Mouse (Mus musculus) adrenal gland (tissue): Measurements from ENCODE around the gene Bmf.

Experiments
- intact Hi-C: fragments of 180-260 bp; cut with DNase I; formaldehyde crosslinking; loops from one replicate; pipeline ENCODE4 v1.15.1; 2025

The Bmf gene

DNA sequence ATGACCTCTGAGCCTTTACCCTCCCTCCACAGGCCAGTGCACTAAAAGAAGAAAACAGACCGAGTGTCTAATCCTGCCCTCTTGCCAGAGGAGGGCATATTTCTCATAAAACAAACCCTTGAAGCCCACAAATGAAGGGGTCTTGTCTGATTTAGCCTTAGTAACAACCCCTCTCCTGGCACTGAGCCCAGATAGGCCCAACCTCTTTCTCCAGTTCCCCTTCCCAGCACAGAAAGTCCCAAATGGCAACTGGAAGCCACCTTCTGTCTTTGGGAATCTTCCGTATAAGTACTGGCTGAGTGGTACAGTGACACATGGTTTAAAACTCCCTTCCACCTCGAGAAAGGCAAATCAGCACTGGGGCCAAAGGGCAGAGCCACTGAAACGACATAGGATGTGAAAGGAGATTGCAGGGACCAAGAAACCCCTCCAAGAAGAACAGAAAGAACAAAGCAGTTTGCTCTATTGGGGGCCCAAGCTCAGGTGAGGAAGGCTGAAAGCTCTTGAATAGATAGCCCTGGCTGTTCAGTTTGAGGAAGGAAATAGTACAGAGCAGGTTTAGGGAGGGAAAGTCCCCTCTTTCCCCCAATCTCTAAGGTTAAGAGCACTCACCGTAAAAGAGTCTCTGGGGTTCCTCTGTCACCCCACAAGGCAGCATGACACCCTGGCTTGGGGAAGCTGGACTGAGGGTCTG is 3.2 kb downstream of the Bmf start:
- intact Hi-C loops, result no loop called here

DNA sequence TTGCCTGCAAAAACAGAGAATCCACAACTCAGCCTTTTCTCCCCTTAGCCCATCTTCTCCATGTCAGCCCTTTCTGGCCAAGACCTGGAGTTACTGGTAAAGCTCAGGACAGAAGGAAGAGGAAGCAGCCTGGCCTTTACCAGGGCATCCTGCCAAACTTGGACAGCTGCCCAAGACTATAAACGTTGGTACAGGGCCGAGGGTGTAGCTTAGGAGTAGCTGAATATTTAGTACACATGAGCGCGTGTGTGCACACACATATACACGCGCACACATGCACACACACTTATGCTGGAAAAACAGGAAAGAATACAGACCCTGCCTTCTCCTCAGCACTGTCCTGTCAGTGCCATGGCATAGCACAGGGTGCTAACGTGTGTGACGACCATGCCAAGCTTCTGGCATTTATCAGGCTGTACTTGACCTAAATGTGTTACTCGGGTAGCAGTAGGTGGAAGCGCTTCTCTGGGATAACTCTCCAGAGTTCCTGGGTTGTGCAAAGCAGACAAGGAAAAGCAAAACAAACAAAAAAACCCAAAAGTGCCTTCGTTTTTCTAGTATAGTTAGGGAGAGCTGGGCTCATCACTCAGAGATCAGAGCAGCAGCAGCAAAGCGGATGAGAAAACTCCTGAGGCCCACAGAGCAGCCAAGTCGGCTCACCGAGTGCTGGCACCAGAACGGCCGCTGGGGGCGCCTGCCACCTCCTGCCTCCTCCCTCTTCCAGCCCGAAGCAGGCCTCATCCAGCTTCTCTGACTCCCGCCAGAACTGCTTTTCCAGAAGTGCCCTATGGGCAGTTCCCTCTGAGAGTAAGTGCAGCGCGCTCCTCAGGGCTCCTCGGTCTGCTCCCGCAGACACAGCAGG is 4.0 kb downstream of the Bmf start:
- intact Hi-C loops, result no loop called here

DNA sequence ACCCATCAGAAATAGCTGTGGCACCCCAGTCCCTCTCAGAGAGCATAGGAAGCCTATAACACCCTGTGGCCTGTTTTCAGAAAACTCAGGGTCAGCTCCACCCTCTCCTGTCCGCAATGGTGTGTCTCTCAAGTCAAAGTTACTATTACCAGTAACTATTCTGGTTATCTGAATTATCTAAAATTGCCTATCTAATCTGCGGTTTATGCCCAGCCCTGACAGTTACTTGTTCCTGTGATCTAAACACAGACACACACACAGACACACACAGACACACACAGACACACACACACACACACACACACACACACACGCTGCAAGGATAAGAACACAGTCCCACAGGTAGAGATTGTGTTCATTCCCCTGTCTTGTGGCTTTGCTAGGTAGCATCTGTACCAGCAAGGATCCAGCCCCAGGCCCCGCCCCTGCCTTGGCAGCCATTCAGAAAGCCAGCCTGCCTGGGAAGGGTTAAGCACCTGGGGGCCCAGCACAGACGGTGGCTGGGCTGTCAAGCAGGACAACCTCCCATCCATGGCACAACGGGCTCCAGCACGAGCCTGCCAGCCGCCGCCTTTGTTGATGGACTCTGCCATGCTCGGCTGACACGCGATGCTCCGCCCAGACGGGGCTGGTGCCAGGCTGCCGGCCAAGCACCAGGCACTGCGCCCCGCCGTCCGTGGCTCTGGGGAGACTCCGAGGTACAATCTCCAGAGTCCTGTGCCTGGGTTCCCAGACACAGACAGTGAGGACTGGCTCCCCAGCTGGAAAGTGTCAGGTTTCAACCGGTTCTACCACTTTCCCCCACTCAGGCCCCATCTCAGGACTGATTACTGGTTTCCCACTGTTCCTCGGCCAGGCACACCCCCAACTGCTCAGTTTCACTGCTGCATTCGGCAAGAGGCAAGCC is 5.3 kb downstream of the Bmf start:
- intact Hi-C loops, result loop anchor here (5.0 kb wide), 1 partner anchor 37 kb away; no protein-coding TSS in a partner anchor

DNA sequence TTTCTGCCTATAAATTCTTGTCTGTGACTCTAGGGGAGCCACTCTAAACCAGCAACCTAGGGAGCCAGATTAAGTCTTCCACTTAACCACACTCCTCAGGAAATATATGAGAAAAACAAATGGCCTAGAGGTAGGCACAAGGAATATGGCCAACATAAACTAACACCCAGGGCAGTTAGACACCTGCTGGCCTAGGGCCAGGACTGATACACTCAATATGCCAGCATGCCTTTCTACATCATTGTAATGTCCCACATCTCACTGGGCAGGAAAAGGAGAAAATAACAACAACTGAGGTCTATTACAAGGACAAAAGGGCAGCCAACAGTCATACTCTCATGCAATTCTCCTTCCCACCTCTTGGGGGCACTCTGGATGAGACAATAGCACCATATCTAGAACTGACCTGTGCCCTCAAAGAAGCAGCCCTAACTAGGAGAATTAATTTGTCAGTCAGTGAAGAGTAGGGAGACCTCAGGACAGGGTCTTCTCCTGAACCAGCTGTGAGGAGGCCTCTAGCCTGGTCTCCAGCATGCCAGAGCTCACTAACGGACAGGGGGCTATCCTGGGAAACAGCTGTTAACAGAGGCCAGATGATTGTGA is 6.4 kb downstream of the Bmf start:
- intact Hi-C loops, result loop anchor here (5.0 kb wide), 1 partner anchor 36 kb away; no protein-coding TSS in a partner anchor

DNA sequence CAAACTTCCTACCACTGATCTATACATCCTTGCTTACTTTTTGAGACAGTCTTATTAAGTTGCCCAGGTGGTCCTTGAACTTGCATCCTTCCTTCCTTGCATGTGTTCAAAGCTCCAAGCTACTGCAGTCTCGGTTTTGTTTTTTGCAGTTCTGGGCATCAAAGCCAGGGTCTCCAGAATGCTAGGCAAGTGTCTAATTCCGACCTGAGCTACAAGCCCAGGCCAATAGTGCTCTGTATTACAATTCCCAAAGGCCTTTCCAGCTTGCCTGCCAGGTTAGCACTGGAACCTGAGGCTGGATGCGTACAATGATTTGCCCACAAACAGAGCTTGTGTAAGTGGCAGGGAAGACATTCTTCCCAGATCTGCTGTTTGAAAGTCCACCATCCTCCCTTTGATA is 7.8 kb downstream of the Bmf start:
- intact Hi-C loops, result loop anchor here (5.0 kb wide), 1 partner anchor 34 kb away; no protein-coding TSS in a partner anchor

DNA sequence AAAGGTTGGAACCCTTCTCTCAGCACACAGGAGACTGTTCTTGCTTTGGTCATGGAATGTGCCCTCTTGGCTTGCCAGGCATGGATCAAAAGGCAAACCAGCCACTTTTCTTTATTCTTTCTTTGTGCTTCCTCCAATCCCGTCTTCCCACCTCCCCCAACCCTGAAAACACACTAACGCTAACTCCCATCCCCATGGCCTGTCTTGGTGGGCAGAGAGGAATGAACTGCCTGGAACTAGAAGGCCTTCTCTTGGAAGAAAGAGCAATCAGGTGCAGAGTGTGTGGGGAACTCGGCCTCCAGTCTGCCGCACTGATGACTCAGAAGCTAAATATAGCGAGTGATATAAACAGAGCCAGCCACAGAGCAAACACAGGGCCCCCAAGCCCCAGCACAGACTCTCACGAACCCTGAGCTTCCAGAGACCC is 8.8 kb downstream of the Bmf start:
- intact Hi-C loops, result loop anchor here (5.0 kb wide), 1 partner anchor 33 kb away; no protein-coding TSS in a partner anchor

DNA sequence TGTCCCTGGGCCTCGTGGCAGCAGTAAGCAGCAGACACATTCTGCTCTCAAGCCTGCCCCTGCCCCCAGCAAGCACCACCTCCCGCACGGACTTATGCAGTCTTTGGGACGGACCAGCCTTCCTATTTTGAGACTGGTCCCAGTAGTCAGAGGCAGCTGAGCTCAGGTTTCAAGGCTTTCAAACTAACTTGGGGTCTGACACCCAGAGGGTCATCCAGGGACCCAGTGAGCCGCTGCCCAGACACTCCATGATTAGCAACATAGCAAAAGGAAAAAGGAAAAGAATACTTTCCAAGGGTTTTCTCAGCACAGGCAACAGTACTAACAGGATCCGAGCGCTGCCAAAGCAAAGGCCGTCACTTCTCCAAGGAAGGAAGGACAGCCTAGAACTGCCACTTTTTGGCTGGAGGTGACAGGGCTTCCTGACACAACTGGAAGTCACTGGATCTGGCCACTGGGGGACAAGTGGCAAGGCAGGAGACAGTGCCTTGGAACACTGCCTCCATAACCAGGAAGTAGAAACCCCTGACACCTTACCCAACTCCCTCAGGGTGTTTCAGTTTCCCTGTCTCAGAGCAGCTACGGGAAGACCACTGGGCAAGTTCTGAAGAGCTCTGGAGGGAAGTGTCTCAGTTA is 9.5 kb downstream of the Bmf start:
- intact Hi-C loops, result loop anchor here (5.0 kb wide), 1 partner anchor 33 kb away; no protein-coding TSS in a partner anchor

DNA sequence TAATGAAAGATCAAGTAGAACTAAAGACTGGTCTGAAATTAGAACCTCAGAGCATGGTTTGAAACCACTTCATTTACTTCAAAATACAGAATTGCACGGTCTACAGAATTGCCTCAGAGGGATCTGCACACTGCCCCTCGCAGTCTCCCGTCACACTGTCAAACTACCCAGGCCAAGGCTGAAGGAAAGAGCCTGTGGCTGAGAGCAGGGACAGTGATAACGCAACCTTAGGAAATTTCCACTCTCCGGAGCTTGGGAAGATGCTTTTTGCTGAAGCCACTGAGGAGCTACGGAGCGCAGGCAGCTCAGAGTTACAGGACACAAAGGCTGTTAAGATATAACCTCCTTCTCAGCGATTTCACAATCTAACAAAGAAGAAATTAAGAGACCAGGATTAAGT is 10.4 kb downstream of the Bmf start:
- intact Hi-C loops, result no loop called here

DNA sequence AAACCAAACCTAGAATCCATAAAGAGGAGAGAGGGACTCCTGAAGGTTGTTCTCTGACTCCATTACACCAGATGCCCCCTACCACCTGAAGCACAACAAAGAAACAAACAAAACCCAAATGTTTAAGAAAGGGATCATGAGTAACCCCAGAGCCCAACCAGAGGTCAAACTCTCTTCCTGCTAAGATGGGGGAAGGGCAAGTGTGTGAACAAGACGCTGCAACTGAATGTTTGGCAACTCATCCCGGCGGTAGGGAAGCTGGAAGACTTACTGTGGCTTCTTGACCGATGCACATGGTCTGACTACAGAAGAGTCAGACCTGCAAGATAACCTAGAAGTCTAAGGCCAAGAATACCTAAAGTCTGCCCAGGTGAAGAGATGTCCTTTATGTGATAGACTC is 12.3 kb downstream of the Bmf start:
- intact Hi-C loops, result no loop called here

DNA sequence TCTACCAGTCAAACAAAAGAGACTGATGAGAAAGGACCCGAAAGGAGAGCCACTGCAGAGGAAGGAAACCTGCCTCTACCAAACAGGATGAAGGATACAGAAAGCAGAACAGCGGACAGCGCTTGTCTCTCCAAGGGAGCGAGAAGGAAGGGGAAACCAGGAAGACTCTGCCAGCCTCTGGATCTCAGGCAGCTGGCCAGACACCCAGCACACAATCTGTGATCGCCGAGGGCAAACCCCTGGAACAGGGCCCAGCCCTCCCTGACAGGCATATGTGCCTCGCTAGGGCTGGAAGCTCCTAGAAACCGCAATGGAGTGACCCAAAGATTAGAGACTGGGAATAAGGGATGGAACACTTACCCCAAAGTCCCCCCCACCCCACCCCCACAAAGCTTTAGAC is 12.9 kb downstream of the Bmf start:
- intact Hi-C loops, result no loop called here

DNA sequence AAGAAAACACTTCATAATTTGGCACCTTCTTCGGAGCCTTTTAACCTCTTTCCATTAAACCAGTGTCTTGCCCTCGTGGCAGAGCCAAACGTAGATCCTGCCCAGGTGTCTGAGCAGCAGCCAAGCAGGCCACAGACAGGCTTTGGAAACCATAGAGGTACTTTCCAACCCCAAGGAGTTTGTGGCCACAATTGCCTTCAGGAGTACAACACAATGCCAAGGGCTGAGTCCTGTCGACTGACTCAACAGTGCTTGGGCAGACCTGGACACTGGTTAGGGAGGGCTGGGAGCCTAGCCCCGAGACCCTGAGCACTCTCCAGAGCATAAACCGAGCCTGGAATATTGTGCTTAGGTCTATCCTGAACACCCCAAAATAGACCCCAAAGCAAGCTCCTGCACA is 13.4 kb downstream of the Bmf start:
- intact Hi-C loops, result no loop called here

DNA sequence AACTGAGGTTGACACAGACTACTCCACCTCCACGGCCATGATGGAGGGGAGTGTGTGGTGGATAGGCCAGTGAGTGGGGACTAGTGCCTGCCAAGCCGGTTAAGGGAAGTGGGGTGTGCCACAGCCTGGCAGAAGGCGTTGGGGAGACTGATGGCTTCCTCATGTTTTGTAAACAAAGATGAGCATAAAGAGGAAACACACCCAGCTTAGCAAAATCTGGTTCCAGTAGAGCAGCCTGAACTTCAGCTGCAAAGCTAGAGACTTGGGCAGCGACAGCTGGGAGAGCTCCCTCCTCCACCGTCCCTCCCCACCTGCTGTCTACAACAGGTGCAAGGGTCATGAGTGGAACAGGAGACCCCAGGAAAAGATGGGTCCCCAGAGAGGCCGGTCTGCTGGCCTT is 15.5 kb downstream of the Bmf start:
- intact Hi-C loops, result no loop called here

DNA sequence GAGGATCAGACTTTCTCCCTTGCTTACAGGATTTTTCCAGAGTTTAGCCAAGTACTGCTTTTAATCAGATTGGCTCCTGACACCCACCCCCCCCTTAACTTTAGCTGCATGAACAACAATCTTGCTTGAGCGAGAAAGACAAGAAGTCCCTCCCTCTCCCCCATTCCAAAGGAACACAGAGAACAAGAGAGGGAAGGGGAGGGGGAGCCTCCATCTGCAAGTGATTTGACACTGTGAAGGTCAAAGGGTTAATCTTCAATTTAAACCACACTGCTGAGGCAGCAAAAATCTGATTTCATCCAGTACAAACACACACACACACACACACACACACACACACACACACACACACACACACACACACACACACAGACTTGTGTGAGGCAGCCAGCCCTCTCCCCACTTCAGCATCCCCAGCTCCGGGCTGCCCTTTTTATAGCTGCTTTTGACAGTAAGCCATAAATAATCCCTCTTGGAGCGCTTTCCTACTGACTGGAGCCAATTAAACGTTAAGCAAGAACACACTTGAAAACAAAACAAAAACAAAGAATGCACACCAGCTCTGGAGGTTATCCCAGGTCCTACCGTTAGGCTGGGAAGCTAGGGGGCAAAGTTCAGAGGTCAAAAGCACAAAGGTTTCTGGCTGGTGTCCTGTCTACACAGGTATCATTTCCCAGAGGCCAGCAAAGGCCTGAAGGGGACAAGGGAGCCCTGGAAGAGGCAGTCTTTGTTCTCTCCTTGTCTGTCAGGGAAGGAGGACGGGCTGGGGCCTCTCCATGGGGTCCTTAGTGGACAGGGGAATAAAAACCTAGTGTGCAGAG is 16.4 kb downstream of the Bmf start:
- intact Hi-C loops, result no loop called here

DNA sequence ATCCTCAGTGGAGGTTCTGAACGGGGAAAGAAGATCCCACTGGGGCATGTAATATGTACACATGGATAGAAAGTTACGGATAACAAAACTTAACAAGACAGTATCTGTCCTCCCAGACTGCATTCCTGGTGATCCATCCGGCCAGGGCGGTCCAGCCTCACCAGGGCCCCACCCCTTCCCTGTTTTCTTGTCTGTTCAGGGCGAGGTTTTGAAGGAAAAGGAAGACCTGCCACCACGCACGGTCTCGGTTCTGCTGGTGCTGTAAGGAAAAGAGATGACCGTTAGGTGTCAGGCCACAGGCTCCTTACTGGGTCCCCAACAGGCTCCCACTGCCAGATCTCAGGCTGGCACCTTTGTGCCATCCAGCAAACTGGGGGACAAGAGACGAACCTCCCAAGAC is 17.1 kb downstream of the Bmf start:
- intact Hi-C loops, result no loop called here

DNA sequence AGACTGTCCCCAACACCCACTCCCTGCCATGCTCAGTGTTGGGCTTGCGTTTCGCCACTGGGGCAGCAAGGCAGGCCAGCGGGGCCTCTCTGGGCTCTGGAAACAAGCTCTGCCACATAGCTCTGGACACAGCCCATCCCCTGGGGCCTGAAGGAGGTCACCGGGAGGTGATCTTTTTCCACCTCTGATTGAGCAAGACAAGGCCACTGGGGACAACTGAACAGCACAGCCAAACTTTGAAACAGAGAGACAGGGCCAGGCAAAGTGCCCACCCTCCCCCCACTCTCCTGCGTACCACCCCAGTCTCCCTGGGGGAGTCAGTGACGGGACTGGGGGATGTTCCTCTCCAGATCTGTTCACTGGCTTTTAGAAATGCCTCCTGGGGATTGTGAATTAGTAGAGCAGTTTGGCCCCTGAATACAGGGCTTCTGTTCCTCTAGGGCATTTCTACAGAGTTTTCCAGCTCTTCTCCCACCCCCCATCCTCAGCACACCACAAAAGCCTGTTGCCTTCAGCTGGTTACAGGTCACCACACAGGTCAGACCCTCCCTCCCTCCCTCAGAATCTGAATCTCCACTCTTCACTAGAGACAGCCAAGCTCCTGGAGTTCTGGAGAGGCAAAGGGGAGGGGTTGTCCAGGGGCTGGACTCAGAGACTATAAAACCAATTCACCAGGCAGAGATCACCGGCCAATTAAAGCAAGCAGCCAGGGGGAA is 19.9 kb downstream of the Bmf start:
- intact Hi-C loops, result no loop called here

DNA sequence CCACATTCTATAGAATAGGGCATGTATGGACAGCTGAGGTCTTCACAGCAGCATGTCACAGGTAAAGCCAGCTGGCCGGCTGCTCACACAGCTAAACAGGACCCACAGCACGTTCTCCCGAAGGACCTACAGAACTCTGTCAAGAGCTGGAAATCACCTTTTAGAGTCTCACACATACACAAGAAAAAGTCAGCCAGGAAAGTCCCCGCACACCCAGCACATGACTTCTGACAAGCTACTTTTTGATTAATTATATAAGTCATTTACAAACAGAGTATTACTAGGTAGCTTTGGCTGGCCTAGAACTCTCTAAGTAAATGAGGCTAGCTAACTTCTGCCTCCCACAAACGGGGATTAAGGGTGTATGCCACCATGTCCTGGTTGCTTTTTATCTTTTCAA is 22.9 kb downstream of the Bmf start:
- intact Hi-C loops, result no loop called here

DNA sequence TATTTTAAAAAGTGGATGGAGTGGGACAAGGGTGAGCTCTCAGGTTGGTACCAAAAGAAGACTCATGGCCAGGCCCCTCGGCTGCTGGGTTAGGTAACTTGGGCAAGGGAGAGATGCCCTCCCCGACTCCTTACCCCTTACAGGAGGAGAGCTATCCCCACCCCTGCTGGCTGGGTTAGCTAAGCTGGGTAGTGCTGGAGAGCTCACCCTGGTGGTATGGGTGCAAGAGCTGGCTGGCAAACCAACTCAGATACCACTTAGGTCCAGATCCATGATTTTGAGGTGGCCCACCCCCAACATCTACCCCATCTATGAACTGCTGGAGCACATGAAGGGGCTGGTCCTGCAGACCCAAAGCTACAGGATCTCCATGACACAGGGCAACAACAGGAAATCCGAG is 24.7 kb downstream of the Bmf start:
- intact Hi-C loops, result no loop called here

DNA sequence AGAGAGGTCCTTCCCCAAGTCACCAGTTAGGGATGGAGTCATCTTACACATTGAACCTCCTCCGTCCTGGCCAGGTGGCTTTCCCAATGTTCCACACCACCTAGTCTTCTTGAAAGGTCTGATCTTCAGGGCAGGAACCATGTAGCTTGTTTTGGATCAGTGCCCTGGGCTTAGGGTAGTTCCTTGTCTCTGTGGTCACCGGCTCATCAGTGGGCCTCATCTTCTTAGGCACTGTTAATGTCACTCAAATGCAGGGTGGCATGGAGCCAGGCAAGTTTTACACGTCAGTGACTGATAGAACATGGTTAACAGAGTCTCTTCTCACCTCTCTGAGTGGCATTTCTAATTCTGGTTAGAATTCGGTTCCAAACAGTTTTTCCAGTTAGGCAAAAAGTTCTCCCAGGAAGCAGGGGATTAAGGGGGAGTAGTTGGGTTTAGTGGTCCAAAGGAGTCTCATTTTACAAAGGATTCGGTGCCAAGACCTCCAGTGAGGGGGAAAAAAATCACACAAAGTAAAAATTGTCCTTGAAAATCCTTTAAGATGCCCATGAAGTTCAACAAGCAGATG is 26.2 kb downstream of the Bmf start:
- intact Hi-C loops, result no loop called here

DNA sequence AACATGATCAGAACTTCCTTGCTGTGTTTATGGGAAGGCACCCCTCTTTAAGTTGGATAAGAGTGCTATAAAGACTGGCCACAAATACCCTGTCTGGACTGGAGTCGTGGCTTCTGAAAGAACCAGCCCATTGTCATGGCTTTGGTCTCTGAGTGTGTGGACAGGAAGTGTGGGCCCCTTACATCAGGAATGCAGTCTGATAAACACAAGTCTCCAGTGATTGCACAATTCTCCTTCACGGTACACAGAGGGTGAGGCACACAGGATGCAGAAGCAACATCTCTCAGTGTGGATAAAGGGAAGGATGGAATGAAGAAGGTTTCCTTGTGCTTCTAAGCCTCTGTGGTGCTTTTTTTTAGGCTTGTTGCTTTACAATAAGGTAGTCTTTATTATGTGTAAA is 27.2 kb downstream of the Bmf start:
- intact Hi-C loops, result no loop called here
